ENCODE assay signal across 18 mouse cellular contexts in the genomic region with DNA sequence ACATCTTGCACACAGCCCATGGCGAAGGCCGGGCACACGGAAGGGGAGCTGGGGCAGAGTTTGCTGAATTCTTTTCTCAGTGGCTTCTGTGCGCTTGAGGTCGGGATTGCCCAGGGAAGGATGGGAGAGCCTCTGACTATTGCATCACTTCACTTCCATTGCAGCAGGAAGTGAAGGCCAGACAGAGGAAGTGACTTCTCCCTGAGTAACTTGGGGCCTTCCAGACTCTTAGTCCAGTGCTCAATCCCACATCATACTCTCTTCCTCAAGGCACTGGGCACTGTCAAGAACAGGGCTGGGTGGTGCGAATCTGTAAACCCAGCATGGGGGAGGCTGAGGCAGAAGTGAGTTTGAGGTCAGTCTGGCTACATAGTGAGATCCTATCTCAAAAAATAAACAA. TPM values are rescaled to one million over a fixed set of nuclear protein-coding genes. Genes with fewer than 3 reads are reported as not detected.
DNase-seq lines count a peak whose midpoint lies in the region; ATAC-seq and TF ChIP-seq lines count a peak whose summit lies in the region.
"Had no signal": no experiment of that assay in that cellular context is flagged by ENCODE, and none has a peak within 500 bp of the region (broad histone marks: within the 10 kb centered on the region; RNA-seq: fewer than 3 reads in every experiment).

No protein-coding gene starts in this region.

- no peaks in the 10 kb centered on the region for H3K4me1 ChIP-seq in midbrain, embryonic 11.5 days (ENCODE audit: control insufficient read depth, insufficient read depth, low read length)
- H3K4me1 ChIP-seq in midbrain, postnatal 0 days (ENCODE audit: insufficient read depth, low read length): no peaks in the 10 kb centered on the region
- peaks cover 40% of the 10 kb centered on the region for H3K4me1 ChIP-seq in bone marrow macrophage, adult 2 months (ENCODE audit: control insufficient read depth, insufficient read depth, low read length)
- peaks cover 22% of the 10 kb centered on the region for H3K4me1 ChIP-seq in intestine, embryonic 16.5 days (ENCODE audit: control insufficient read depth, insufficient read depth, low read length)
- H3K4me1 ChIP-seq: forebrain, embryonic 15.5 days had no signal

- H3K4me2 ChIP-seq in midbrain, embryonic 11.5 days: no peak overlapping the region
- H3K4me2 ChIP-seq in midbrain, postnatal 0 days (ENCODE audit: low read depth, low read length, poor library complexity, severe bottlenecking): no peak overlapping the region
- H3K4me2 ChIP-seq in intestine, embryonic 16.5 days (ENCODE audit: low read depth, low read length): no peak overlapping the region
- H3K4me2 ChIP-seq: embryonic facial prominence, embryonic 15.5 days; forebrain, embryonic 15.5 days; heart, embryonic 12.5 days; hindbrain, embryonic 14.5 days had no signal

- 83% methylated on average over 6 of the region's 6 CpGs for WGBS in midbrain, embryonic 11.5 days
- WGBS in midbrain, postnatal 0 days: 85% methylated on average over 6 of the region's 6 CpGs
- WGBS in intestine, embryonic 16.5 days: 79% methylated on average over 6 of the region's 6 CpGs

- no peak overlapping the region for H3K27ac ChIP-seq in midbrain, embryonic 11.5 days (ENCODE audit: low read depth, low read length)
- no peak overlapping the region for H3K27ac ChIP-seq in midbrain, postnatal 0 days (ENCODE audit: low read depth, low read length)
- H3K27ac ChIP-seq in bone marrow macrophage, adult 2 months (ENCODE audit: insufficient read depth, low read depth, low read length): peak overlapping the region; percentile 74
- H3K27ac ChIP-seq in intestine, embryonic 16.5 days (ENCODE audit: low read length): no peak overlapping the region
- H3K27ac ChIP-seq: embryonic facial prominence, embryonic 15.5 days; forebrain, embryonic 15.5 days; hindbrain, embryonic 10.5 days; hindbrain, embryonic 14.5 days had no signal

- H3K9ac ChIP-seq in midbrain, embryonic 11.5 days (ENCODE audit: low read length): no peak overlapping the region
- H3K9ac ChIP-seq in midbrain, postnatal 0 days (replicated peaks; ENCODE audit: low read length, poor library complexity, severe bottlenecking): no peak overlapping the region
- H3K9ac ChIP-seq in intestine, embryonic 16.5 days (ENCODE audit: low read depth, low read length): no peak overlapping the region
- H3K9ac ChIP-seq: embryonic facial prominence, embryonic 15.5 days; forebrain, embryonic 15.5 days; heart, embryonic 12.5 days; hindbrain, embryonic 14.5 days had no signal

- H3K4me3 ChIP-seq in midbrain, embryonic 11.5 days (ENCODE audit: low read depth, low read length): no peak overlapping the region
- H3K4me3 ChIP-seq in midbrain, postnatal 0 days (ENCODE audit: low read depth, low read length): no peak overlapping the region
- no peak overlapping the region for H3K4me3 ChIP-seq in bone marrow macrophage, adult 2 months (ENCODE audit: insufficient read depth, low read length)
- H3K4me3 ChIP-seq in intestine, embryonic 16.5 days (ENCODE audit: low read length): no peak overlapping the region
- H3K4me3 ChIP-seq: embryonic facial prominence, embryonic 15.5 days; erythroblast, embryonic 14.5 days; forebrain, embryonic 15.5 days; heart, embryonic 12.5 days; hindbrain, embryonic 10.5 days had no signal

- TF ChIP-seq CTCF in midbrain, postnatal 0 days (IDR thresholded peaks at IDR 0.05): no peak
- no peak for TF ChIP-seq CTCF in bone marrow macrophage, adult 2 months (IDR thresholded peaks at IDR 0.05; ENCODE audit: low read depth, low read length)

- TF ChIP-seq POLR2A in bone marrow macrophage, adult 2 months (IDR thresholded peaks at IDR 0.05; ENCODE audit: borderline replicate concordance, low read depth, low read length): no peak

- H3K9me3 ChIP-seq in midbrain, embryonic 11.5 days (ENCODE audit: control insufficient read depth, low read length): no peaks in the 10 kb centered on the region
- no peaks in the 10 kb centered on the region for H3K9me3 ChIP-seq in midbrain, postnatal 0 days (ENCODE audit: low read length)
- no peaks in the 10 kb centered on the region for H3K9me3 ChIP-seq in intestine, embryonic 16.5 days (ENCODE audit: control insufficient read depth, low read length)
- H3K9me3 ChIP-seq: embryonic facial prominence, embryonic 15.5 days; forebrain, embryonic 15.5 days; G1E; heart, embryonic 12.5 days; hindbrain, embryonic 10.5 days had no signal

- no peak for ATAC-seq in midbrain, embryonic 11.5 days (ENCODE audit: low FRiP score)
- no peak for ATAC-seq in midbrain, postnatal 0 days (ENCODE audit: low FRiP score)
- peak; percentile 75 for ATAC-seq in megakaryocyte, adult 5-6 weeks (ENCODE audit: poor library complexity, severe bottlenecking)
- no peak for ATAC-seq in intestine, embryonic 16.5 days
- ATAC-seq: forebrain, embryonic 15.5 days had no signal

- no peaks in the 10 kb centered on the region for H3K36me3 ChIP-seq in midbrain, embryonic 11.5 days (ENCODE audit: control insufficient read depth, insufficient read depth, low read length)
- H3K36me3 ChIP-seq in midbrain, postnatal 0 days (ENCODE audit: insufficient read depth, low read length): no peaks in the 10 kb centered on the region
- H3K36me3 ChIP-seq in intestine, embryonic 16.5 days (ENCODE audit: control insufficient read depth, insufficient read depth, low read length): no peaks in the 10 kb centered on the region
- H3K36me3 ChIP-seq: embryonic facial prominence, embryonic 15.5 days; forebrain, embryonic 15.5 days; G1E; heart, embryonic 12.5 days; hindbrain, embryonic 10.5 days had no signal

- no peaks in the 10 kb centered on the region for H3K27me3 ChIP-seq in midbrain, embryonic 11.5 days (ENCODE audit: control insufficient read depth, insufficient read depth, low read length)
- H3K27me3 ChIP-seq in midbrain, postnatal 0 days (ENCODE audit: insufficient read depth, low read length): no peaks in the 10 kb centered on the region
- no peaks in the 10 kb centered on the region for H3K27me3 ChIP-seq in intestine, embryonic 16.5 days (replicated peaks; ENCODE audit: control insufficient read depth, insufficient read depth, low read length)
- H3K27me3 ChIP-seq: embryonic facial prominence, embryonic 15.5 days; forebrain, embryonic 15.5 days; heart, embryonic 12.5 days had no signal

- DNase-seq in midbrain, embryonic 11.5 days (ENCODE audit: low spot score, missing footprints): peak; percentile 60
- DNase-seq in midbrain, postnatal 0 days (ENCODE audit: low spot score): no peak
- no peak for DNase-seq in adrenal gland, postnatal 25 days
- DNase-seq in T-cell, adult 2 months (ENCODE audit: low spot score): no peak
- DNase-seq: adrenal gland, postnatal 14 days; cerebellum, adult 2 months; cerebellum, postnatal 10 days; embryo, embryonic 11 days had no signal

RNA-seq across cellular contexts. Expression of gene Tnip1, which starts 2.5 kb away (rescaled TPM):
- 8.9 and 9.9 TPM in 2 replicates for polyA plus RNA-seq in midbrain, embryonic 11.5 days (2014; fragmentation: Nextera tagmentation; extraction: Ambion mirVana)
- total RNA-seq in midbrain, postnatal 0 days (2014; rRNA removed): 19.2 and 20.9 TPM in 2 replicates
- 17.0 and 17.2 TPM in 2 replicates for polyA plus RNA-seq in midbrain, postnatal 0 days (2015; fragmentation: Nextera tagmentation; extraction: Ambion mirVana)
- 70.3 and 72.2 TPM in 2 replicates for polyA plus RNA-seq in bone marrow macrophage, adult 2 months (2012; ENCODE audit: insufficient read depth, insufficient read length, missing spikeins)
- 28.3 and 32.6 TPM in 2 replicates for total RNA-seq in megakaryocyte, adult 5-6 weeks (2015)
- total RNA-seq in megakaryocyte, adult 5-6 weeks (2017): 26.7 and 47.2 TPM in 2 replicates
- 79.9 and 97.1 TPM in 2 replicates for total RNA-seq in adrenal gland, postnatal 25 days (2021)
- polyA plus RNA-seq in intestine, embryonic 16.5 days (2015; fragmentation: Nextera tagmentation; extraction: Ambion mirVana): 27.2 and 28.1 TPM in 2 replicates
